Mouse (Mus musculus) T-helper 1 cell (primary cell): ENCODE measurements at regions not wholly inside any gene's neighbourhood (a gene's known extent, or its start where the extent isn't known, plus 50 kb on each side); places are given as distances from the start of the nearest gene placed in this dataset.

Source experiments
- in situ Hi-C: fragments of 300-600 bp; cut with MboI, MseI; formaldehyde crosslinking; loops from one replicate; pipeline ENCODE4 v1.15.1; 2025; ENCODE audit warnings: high pct_unique_total_duplicates

DNA sequence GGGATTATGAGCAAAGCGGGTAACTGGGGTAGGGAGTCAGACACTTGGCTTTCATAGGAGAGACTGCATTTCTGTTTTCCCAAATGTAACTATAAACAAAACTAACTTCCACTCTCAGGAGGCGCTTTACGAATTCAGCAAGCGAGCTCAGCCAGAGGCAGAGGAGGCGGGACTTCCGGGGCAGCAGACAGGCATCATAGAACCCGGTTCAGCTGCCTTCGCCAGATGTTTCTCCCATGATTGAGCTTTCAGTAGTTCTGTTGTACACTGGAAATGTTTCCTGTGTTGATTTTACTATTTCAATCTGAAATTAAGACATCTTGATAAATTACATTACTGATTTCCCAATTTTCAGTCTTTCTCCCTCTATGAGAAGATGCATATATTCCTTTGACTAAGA is 92.9 kb downstream of the Zfp365 start:
- in situ Hi-C loops, result no loop called here

DNA sequence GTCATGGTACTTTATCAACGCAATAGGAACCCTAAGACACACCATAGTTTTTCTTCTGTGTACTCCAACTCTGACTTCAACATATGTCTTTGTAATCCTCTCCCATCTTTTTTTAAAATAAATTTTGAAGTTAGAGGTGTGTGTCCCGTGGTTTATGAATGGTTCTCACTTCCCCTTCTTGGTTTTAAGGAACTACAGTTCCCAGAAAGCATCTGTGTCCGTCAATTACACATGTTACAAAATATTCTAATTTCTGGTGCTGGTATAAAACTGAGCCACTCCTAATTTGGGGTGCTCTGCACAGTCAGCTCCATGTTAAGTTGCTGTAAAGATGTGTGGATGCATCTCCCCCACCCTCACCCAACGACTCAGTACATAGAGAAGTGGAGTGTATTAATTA is 98.6 kb downstream of the Zfp365 start:
- in situ Hi-C loops, result no loop called here

DNA sequence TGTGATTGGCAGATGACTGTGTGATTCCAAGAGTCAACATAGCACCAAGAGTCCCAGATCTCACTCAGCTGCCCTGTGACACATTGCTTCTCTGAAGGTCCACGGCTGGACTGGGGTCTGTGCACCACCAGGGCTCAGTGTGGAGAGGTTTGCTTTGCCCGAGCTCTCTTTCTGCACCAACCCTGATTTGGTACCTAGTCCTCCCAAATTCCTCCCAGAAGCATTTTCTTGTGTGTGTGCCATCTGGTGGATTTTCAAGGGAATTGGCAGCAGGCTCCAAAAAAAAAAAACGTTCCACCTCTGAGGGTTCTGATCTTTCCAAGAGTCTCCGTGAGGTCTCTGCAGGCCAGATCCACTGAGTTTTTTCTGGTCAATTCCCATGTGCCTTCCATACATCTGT is 107.3 kb downstream of the Zfp365 start:
- in situ Hi-C loops, result no loop called here

DNA sequence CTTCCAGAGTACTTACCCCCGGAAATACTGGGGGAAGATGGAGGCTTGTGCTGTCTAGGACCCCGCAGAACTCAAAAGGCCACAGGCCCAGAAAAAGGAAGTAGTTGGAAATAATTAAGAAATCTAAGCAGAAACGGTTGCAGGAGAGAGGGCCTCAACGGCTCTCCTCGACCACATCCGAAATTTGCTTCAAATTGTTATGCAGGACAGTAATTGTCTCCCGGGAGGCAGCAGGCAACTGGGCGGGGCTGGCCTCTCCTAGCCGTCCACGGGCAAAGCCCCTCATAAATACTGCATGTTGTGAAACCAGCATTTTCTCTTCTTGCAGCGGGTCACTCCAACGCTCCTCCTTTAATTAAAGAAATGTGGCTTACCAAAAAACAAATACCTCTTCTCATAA is 107.8 kb downstream of the Zfp365 start:
- in situ Hi-C loops, result no loop called here

DNA sequence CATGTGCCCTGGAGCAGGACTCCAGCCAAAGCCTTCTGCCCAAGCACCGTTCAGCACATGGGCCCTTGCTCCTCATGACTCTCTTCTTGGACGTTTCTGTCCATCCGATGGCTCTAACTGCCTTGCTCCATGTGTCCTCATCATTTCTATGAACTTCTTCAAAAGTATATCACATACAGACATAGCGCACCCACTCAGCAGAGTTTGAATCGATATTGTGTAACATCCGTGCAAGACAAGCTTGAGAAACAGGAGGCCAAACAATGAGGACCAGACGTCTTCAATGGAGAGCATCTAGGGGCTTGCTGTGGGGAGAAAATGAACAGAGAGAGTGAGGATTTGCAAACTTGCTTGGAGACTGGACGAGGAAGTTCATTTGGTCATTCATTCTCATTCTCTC is 110.3 kb downstream of the Zfp365 start:
- in situ Hi-C loops, result no loop called here

DNA sequence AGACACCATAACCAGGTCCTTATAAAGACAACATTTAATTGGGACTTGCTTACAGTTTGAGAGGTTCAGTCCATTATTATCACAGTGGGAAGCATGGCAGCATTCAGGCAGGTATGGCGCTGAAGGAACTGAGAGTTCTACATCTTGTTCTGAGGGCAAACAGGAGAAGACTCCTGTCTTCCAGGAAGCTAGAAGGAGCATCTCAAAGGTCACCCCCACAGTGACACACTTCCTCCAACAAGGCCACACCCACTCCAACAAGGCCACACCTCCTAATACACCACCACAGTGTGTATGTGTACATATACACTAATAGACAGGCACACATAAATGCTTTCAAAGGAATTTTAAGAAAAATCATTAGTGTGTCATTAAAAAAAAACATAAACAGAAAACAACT is 110.8 kb downstream of the Zfp365 start:
- in situ Hi-C loops, result no loop called here

DNA sequence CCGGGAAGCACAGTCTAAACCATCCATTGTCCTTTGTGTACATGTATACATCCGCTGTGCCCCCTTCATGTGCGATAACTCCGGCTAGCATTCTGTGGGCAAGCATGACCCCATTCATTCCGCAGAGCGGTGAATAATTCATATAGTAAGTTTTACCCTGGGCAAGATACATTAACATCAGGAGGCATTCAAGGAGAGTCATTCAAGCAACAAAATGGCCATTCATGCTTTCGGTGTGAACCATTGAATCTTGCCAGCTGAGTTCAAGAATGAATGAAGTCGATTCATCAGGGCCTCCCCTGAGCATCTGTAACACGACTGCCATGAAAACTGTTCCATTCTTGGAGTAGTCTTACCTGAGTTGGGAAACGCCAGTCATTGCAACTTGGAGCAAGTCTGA is 113.5 kb downstream of the Zfp365 start:
- in situ Hi-C loops, result no loop called here

DNA sequence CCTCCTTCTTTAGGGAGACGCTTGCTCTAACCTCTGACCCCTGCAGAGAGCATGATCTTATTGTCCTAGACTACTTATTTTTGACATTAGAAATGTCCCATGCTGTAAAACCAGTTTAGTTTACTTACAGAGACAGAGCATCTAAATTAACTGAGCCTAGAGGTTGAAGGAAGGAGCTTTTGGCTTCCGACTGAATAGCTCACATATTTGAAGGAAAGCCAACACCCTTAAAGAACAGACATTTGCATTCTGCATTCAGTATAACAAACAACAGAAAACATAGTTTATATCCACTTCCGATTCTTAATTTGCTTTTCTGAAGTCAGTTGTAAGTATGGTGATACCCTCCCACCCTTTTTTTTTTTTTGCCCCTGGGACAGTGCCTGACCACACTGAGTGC is 119.3 kb downstream of the Zfp365 start:
- in situ Hi-C loops, result no loop called here

DNA sequence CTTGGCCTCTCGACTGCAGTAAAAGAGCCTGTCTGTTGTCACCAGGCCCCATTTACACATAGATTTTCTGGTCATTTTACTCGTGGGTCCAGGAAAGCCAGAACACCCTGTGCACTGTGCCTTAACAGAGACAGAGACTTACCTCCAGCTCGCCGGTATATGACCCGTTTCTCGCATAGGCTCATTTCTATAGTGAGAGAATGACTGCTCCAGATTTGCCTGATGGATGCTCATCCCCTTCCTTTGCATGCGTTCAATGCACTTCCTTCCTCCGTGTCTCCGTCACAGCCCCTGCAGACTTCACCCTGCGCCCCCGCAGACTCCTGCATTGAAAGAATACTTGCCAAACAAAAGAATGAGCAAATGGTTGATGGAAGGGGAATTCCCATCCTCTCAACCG is 122.8 kb downstream of the Zfp365 start:
- in situ Hi-C loops, result no loop called here

DNA sequence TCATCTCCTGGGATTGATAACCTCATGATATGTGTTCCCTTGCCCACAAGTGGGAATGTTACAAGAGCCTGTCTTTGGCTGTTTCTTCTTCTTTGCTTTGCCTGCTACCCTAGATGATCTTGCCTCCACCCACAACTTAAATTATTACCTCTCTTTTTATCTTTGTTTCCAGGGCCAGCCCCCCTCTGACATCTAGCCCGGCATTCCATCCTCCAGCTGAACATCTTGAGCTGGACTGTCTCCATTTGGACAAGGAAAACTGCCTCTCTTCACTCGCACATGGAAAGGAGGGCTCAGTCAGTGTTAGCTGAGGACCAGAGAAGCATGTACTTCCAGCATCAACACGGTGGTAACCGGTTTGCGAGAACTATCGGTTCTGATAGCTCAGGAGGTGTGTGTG is 124.3 kb downstream of the Zfp365 start:
- in situ Hi-C loops, result no loop called here

DNA sequence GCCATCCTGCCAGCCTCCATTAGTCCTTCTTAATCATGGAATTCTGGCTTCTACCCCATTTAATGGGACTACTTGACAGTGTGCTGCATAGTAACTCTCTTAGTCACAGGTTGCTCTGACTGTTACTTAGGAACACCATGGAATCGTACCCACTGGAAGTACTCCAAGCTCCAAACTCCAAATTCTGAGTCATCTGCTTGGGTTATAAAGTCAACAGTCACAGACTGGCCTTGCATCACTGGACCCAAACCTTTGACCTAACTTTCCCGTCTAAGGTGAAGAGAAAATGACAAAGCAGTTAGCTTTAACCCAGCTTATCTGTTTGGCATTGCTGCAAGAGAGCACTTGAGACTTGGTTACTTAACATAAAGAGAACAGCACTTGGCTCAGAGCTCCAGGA is 126.9 kb downstream of the Zfp365 start:
- in situ Hi-C loops, result no loop called here

DNA sequence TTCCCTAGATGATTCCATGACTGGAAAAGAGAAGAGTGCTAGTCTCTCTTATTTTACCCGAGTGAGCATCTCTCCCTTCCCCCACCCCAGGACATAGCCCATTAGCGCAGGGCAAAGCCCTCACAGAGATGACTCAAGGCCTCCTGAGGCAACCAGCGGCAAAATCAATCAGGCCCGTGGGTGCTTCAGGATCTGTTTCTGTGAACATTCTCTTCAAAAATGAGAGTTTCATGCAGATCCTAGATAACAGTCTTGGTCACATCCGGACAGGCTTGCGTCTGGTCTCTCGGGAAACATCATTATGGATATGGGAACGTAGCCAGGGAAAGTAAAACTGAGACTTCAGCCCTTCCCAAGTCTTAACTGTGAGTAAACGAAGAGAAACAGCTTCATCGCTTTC is 134.1 kb downstream of the Zfp365 start:
- in situ Hi-C loops, result no loop called here

DNA sequence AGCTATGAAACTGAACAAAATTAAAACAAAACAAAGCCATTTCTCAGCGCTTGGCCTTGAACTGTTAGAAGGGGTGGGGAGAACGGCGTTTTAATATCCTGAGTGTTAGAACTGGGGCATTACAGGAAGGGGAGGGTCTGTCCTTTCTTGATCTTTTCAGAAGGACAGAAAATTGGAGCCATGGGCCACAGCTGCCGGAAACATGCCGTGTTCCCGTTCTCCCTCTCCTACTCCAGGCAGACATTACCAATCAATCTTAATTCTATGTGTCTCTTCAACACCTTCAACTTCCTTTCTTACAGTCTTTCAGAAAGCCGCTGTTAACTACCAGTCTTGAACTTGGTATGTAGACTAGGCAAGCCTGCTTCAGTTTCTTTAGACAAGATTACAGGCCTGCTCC is 134.7 kb downstream of the Zfp365 start:
- in situ Hi-C loops, result no loop called here

DNA sequence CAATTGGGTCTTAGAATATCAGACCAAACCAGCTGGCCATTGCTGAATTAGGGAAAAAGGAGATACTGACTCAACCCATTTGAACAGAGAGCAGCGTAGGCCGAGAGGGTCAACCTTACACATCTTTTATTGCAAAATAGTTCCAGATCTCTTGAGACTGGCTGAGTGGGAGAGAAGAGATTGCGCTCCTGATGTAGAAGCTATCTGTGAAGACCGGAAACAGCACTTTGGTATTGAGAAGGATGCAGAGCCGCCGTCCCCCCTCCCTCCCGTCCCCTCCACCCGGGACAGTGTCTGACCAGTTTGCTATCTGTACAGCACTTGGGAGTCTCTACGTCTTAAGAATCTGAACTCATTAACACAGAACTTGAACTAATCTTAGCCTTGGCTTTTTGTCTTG is 135.6 kb downstream of the Zfp365 start:
- in situ Hi-C loops, result no loop called here

DNA sequence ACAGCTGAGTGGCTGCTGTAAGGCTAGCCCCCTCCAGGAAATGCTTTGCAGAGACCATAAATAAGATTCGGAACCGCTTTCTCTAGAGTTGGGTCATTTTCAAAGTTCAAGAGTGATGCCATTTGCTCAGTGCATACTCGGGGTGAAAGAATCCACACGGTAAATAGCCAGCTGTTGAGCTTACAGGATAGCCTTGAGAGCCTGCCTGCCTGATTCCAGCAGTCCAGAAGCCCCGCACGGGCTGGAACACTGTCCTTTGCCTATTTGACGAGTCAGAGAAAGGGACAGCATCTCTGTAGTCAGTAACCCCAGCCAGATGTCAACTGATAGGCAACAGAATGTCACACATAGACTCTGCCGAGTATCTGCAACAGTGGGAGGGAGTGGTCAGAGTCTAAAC is 140.7 kb downstream of the Zfp365 start:
- in situ Hi-C loops, result no loop called here

DNA sequence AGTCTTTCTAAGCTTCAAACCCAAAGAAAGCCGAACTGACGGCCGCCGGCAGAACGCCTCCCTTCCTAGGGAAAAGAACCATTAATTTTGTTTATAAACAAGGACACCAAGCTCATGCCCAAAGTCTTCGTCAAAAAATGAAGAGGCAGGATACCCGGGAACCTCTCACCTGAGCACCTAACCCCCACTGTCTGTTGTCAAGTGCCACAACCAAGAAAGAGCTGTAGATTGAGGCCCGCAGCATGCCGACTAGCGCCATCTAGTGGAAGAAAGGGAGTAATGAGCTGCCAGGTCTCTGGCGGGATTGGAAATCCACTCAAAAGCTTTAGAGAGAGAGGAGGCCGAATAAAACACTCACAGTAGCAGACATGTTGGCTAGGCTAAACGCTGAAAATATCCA is 146.4 kb downstream of the Zfp365 start:
- in situ Hi-C loops, result no loop called here

DNA sequence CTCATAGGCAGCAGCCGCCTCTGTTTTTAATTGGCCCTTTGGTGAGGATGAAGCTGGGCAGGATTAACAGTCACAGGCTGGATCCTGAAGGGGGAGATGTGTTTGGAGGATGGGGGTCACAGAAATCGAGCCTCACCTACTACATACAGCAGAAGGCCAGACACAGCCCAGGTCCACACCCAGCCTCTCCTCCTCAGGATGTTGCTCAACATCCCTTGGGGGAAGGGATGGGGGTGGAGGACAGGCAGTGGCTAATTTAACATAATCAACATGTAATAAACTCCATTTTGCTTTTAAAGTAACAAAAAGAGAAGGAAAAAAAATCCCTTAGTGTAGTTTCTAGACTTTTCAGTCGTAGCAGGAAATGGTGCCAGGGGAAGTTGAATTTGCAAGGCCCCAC is 152.0 kb downstream of the Zfp365 start:
- in situ Hi-C loops, result loop anchor here (5.0 kb wide), 1 partner anchor 443 kb away; no protein-coding TSS in a partner anchor

DNA sequence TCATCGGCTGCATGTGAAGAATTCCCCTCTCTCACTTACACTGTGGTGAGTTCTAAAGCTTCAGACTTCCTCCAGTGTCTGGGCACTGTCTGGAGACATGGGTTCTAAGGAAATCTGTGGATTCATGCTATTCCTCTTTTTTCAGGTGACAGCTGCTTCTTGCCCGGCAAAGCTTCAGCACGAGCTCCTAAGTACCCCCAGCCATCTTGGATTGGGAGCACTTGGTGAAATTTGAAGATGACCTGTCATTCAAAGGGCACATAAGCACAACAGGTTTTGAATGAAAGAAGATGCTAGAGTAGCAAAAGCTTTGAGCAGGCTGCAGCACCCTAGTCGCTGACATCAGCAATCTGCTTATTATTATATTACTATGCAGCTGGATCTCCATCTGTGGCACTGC is 164.3 kb downstream of the Zfp365 start:
- in situ Hi-C loops, result no loop called here

DNA sequence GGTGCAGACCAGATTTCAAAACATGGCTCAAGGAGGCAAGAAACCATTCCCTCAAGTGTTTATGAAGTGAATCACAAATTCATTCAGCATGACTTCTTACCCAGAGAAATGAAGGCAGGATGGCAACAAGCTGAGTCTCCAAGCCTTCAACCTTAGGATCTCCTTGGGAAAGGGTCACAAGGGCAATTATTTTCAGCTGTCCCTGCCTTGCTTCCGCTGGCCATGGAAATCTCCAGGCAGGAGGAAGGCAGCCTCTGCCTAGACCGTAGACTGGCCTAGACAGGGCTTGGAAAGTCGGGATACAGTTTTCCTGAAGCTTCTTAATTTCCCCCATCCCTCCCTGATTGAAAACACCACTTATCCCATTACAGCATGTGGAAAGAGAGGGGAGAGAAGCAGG is 165.0 kb downstream of the Zfp365 start:
- in situ Hi-C loops, result no loop called here

DNA sequence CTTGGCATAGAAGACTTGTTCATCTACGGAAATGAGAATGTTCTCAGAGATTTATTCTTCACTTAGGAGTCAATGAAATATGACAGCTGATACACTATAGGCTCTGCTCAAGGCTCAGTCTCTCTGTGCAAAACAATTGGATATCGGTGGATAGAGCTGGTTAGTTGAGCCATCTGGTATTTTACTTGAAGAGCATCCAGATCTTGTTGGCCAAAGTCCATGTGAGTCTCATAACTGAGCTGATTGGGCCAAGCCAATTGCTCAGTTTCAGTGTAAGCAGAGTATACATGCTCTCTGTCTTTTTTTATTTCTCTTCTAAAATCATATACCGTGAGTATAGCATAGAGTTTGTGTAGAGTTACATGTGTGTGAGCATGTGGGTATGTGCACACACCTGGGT is 166.3 kb downstream of the Zfp365 start:
- in situ Hi-C loops, result no loop called here

DNA sequence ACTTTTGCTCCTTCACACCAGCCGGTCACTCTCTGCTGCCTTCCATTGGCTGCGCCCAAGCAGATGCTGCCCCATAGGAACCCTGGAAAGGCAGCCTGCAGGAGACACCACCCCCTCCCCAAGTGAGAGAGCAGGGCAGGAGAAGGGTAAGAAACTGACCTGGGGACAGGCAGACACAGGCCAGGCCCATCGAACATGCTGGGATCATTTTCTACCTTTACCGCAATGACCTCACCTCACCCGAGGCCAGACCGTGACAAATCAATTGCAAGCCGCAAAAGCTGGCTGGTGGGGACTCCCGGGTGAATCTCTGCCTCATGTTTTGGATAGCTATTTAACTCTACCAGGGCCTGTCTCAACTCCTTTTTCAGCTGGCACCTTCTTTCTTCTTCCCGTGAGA is 168.9 kb downstream of the Zfp365 start:
- in situ Hi-C loops, result no loop called here

DNA sequence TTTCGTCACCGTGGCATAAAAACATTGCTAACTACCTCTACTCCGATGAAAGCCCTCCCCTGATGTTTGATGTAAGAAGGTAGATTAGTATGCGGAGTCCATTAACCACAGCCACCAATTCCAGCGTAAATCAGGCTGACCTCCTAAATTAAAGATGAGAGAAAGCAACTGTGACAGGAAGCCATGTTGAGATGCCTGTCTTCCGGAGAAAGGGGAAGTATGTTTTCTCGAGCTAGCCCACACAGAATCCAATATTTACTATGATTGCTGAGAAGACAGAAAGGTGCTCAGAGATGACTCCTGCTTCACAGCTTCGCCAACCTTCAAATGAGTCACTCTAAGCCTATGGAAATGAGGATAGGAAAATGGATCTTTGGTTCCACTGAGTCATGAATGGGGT is 169.6 kb downstream of the Zfp365 start:
- in situ Hi-C loops, result no loop called here

DNA sequence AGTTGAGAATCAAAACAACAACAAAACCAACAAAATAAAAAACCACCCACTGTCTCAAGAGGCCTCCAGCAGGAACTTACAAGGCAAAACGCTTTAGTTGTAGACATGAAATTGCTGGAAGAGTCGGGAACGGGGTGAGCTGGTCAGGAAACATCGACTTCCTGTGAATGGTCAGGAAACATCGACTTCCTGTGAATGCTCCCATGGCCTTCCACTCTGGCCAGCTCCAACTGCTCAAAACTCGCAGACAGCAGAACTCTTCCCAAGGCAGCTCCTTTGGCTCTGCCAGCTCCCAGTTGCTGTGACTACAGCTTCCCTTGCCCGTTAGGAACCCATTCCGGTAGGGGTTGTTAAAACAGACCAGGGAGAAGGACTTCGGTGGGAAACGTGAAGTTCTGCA is 170.2 kb downstream of the Zfp365 start:
- in situ Hi-C loops, result no loop called here

DNA sequence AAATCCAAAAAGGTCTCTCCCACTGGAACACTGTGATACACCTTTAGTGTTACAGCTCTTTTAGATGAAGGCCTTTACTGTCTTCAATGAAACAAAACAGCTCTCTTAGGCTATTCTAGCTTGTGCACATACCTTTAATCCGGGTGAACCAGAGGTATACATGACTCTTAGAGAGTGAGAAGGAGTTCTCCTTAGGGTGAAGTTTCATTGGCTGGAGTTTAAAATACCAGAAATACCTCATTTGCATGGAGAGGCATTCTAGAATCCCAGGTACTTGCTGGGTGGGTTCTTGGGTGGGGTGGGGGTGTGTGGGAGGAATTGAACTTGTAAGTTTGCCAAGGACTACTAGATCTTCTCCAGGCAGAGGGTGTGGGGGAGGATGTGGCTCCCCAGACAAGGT is 173.3 kb downstream of the Zfp365 start:
- in situ Hi-C loops, result no loop called here

DNA sequence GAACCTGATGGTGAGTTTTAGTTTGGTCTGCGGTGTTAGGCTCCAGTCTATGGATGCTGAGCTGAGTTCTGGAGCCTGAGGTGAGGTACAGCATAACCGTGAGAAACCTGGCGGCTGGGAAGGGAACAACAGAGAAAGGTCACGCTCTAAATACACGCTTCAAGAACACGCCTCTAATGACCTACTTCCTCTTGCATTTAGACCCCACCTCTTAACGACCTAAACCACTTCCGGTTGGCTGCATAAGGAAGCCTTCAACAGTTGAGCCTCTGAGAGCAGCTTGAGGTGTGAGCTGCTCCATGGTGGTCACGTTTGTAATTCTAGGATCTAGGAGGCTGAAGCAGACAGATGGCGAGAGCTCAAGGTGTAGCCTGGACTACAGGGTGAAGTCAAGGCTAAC is 175.8 kb downstream of the Zfp365 start:
- in situ Hi-C loops, result no loop called here
